17 mouse cellular contexts compared by ENCODE assay signal in the genomic region with DNA sequence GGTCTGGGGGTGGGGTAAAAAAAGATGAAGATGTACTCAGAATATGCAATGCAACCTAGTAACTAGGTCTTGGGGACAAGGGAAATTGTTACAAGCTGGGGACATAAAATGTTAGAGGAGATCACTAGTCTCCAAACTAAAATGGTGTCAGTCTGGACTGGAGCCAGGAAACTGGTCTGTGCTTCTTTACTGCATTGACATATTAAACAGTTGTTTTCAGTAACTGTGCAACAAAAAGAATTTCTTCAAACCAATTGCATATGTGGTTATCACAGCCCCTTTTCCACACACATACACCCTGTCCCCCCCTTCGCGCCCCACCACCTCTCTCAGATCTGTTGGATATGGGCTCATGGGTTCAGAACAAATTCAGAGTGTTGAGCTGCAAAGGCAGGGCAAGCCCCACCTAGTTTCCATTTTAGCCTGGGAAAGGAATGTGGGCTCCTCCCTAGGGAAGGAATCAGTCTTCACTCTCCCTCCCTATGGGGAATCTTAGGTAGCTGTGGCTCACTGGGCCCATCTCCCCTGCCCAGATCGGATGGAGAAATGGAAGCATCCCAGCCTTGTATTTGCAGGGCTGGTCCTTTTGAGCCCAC. TPM values are rescaled to one million over a fixed set of nuclear protein-coding genes. Genes with fewer than 3 reads are reported as not detected.
DNase-seq lines count a peak whose midpoint lies in the region; ATAC-seq and TF ChIP-seq lines count a peak whose summit lies in the region.
"Had no signal": no experiment of that assay in that cellular context is flagged by ENCODE, and none has a peak within 500 bp of the region (broad histone marks: within the 10 kb centered on the region; RNA-seq: fewer than 3 reads in every experiment).

No protein-coding gene starts in this region.

- no peaks in the 10 kb centered on the region for H3K36me3 ChIP-seq in embryonic facial prominence, embryonic 12.5 days
- H3K36me3 ChIP-seq in embryonic facial prominence, embryonic 10.5 days (replicated peaks), result no peaks in the 10 kb centered on the region
- no peaks in the 10 kb centered on the region for H3K36me3 ChIP-seq in kidney, adult 2 months (ENCODE audit: control insufficient read depth, insufficient read depth, low read length)
- H3K36me3 ChIP-seq in liver, embryonic 12.5 days, result no peaks in the 10 kb centered on the region
- no peaks in the 10 kb centered on the region for H3K36me3 ChIP-seq in forebrain, embryonic 15.5 days
- H3K36me3 ChIP-seq: hindbrain, embryonic 10.5 days; liver, embryonic 15.5 days; midbrain, embryonic 13.5 days had no signal

- no peak for DNase-seq in embryonic facial prominence, embryonic 10.5 days (ENCODE audit: low spot score)
- no peak for DNase-seq in kidney, adult 2 months
- no peak for DNase-seq in kidney, postnatal 14 days
- DNase-seq in lung, postnatal 25 days (ENCODE audit: low spot score), result peak; percentile 37
- no peak for DNase-seq in lung, adult 18-20 months
- DNase-seq: adrenal gland, adult 2 months; cerebellum, adult 18-20 months; thymus, postnatal 14 days had no signal

- no peak overlapping the region for H3K9ac ChIP-seq in embryonic facial prominence, embryonic 12.5 days
- no peak overlapping the region for H3K9ac ChIP-seq in liver, embryonic 12.5 days
- no peak overlapping the region for H3K9ac ChIP-seq in forebrain, embryonic 15.5 days (replicated peaks)
- H3K9ac ChIP-seq: liver, embryonic 15.5 days; midbrain, embryonic 13.5 days had no signal

- no peaks in the 10 kb centered on the region for H3K9me3 ChIP-seq in embryonic facial prominence, embryonic 12.5 days
- no peaks in the 10 kb centered on the region for H3K9me3 ChIP-seq in embryonic facial prominence, embryonic 10.5 days
- no peaks in the 10 kb centered on the region for H3K9me3 ChIP-seq in liver, embryonic 12.5 days (replicated peaks)
- no peaks in the 10 kb centered on the region for H3K9me3 ChIP-seq in forebrain, embryonic 15.5 days
- H3K9me3 ChIP-seq: hindbrain, embryonic 10.5 days; liver, embryonic 15.5 days; midbrain, embryonic 13.5 days had no signal

- ATAC-seq in embryonic facial prominence, embryonic 12.5 days (ENCODE audit: insufficient number of reproducible peaks, insufficient read depth, low FRiP score, low TSS enrichment), result 0 out of 2 replicates have a peak, but pooled peaks have one; percentile 22
- no peak for ATAC-seq in liver, embryonic 12.5 days
- no peak for ATAC-seq in forebrain, embryonic 15.5 days (replicated peaks)
- ATAC-seq: forebrain, embryonic 14.5 days; midbrain, embryonic 13.5 days had no signal

- H3K4me1 ChIP-seq in embryonic facial prominence, embryonic 12.5 days, result peaks cover 3% of the 10 kb centered on the region; the same call in 1 of the 2 replicates
- H3K4me1 ChIP-seq in embryonic facial prominence, embryonic 10.5 days, result 0 out of 2 replicates have a peak, but pooled peaks cover 2% of the 10 kb centered on the region
- peaks cover 38% of the 10 kb centered on the region for H3K4me1 ChIP-seq in kidney, adult 2 months (ENCODE audit: control insufficient read depth, insufficient read depth, low read length)
- H3K4me1 ChIP-seq in liver, embryonic 12.5 days, result peaks cover 8% of the 10 kb centered on the region; the same call in 1 of the 2 replicates
- no peaks in the 10 kb centered on the region for H3K4me1 ChIP-seq in forebrain, embryonic 15.5 days
- H3K4me1 ChIP-seq: hindbrain, embryonic 10.5 days; liver, embryonic 15.5 days; midbrain, embryonic 13.5 days had no signal

- peaks cover 4% of the 10 kb centered on the region; the same call in 1 of the 2 replicates for H3K27me3 ChIP-seq in embryonic facial prominence, embryonic 12.5 days
- H3K27me3 ChIP-seq in embryonic facial prominence, embryonic 10.5 days (replicated peaks; ENCODE audit: low read depth, poor library complexity, severe bottlenecking), result peaks cover 11% of the 10 kb centered on the region
- H3K27me3 ChIP-seq in kidney, adult 2 months (replicated peaks; ENCODE audit: control insufficient read depth, insufficient read depth, low read length), result no peaks in the 10 kb centered on the region
- H3K27me3 ChIP-seq in liver, embryonic 12.5 days (replicated peaks), result no peaks in the 10 kb centered on the region
- H3K27me3 ChIP-seq in forebrain, embryonic 15.5 days, result peaks cover 3% of the 10 kb centered on the region; the same call in 1 of the 2 replicates
- H3K27me3 ChIP-seq: CH12.LX; liver, embryonic 15.5 days; midbrain, embryonic 13.5 days had no signal

- no peak for TF ChIP-seq POLR2A in kidney, adult 2 months (IDR thresholded peaks at IDR 0.05; ENCODE audit: low read depth, low read length)

- no peak for TF ChIP-seq CTCF in kidney, adult 2 months (conservative IDR thresholded peaks at IDR 0.05; ENCODE audit: insufficient read depth, insufficient read length, low read depth, low read length)

- H3K4me3 ChIP-seq in embryonic facial prominence, embryonic 12.5 days, result no peak overlapping the region
- H3K4me3 ChIP-seq in embryonic facial prominence, embryonic 10.5 days, result no peak overlapping the region
- no peak overlapping the region for H3K4me3 ChIP-seq in kidney, adult 2 months (ENCODE audit: insufficient read depth, low read depth, low read length)
- no peak overlapping the region for H3K4me3 ChIP-seq in liver, embryonic 12.5 days
- no peak overlapping the region for H3K4me3 ChIP-seq in forebrain, embryonic 15.5 days
- H3K4me3 ChIP-seq: hindbrain, embryonic 10.5 days; liver, embryonic 15.5 days; midbrain, embryonic 13.5 days; myocyte had no signal

- 89% methylated on average over 3 of the region's 3 CpGs for whole genome bisulfite sequencing in embryonic facial prominence, embryonic 12.5 days
- WGBS in embryonic facial prominence, embryonic 10.5 days, result 89% methylated on average over 3 of the region's 3 CpGs
- 73% methylated on average over 3 of the region's 3 CpGs for WGBS in kidney, adult 2 months
- WGBS in liver, embryonic 12.5 days (ENCODE audit: insufficient replicate concordance), result 90% methylated on average over 3 of the region's 3 CpGs
- WGBS in forebrain, embryonic 15.5 days, result 94% methylated on average over 3 of the region's 3 CpGs

- no peak overlapping the region for H3K27ac ChIP-seq in embryonic facial prominence, embryonic 12.5 days
- no peak overlapping the region for H3K27ac ChIP-seq in embryonic facial prominence, embryonic 10.5 days (replicated peaks)
- peak overlapping the region; percentile 3; the same call in 1 of the 2 replicates for H3K27ac ChIP-seq in kidney, adult 2 months (ENCODE audit: insufficient read depth, low read depth, low read length)
- no peak overlapping the region for H3K27ac ChIP-seq in liver, embryonic 12.5 days
- no peak overlapping the region for H3K27ac ChIP-seq in forebrain, embryonic 15.5 days (replicated peaks)
- H3K27ac ChIP-seq: hindbrain, embryonic 10.5 days; liver, embryonic 15.5 days; midbrain, embryonic 13.5 days had no signal

- no peak overlapping the region for H3K4me2 ChIP-seq in embryonic facial prominence, embryonic 12.5 days (replicated peaks)
- no peak overlapping the region for H3K4me2 ChIP-seq in liver, embryonic 12.5 days
- H3K4me2 ChIP-seq in forebrain, embryonic 15.5 days (replicated peaks), result no peak overlapping the region
- H3K4me2 ChIP-seq: liver, embryonic 15.5 days; midbrain, embryonic 13.5 days had no signal

RNA-seq across cellular contexts. Expression of a gene that starts 43.3 kb away (rescaled TPM):
- polyA plus RNA-seq in embryonic facial prominence, embryonic 12.5 days (2016; fragmentation: Nextera tagmentation; extraction: Ambion mirVana), result 17.0 and 17.5 TPM in 2 replicates
- polyA plus RNA-seq in embryonic facial prominence, embryonic 10.5 days (2016; fragmentation: Nextera tagmentation; extraction: Ambion mirVana), result 4.4 and 4.9 TPM in 2 replicates
- polyA plus RNA-seq in kidney, adult 2 months (2012; rRNA removed), result 4,855 and 6,899 TPM in 2 replicates
- polyA plus RNA-seq in liver, embryonic 12.5 days (2016; fragmentation: Nextera tagmentation; extraction: Ambion mirVana), result 13.4 and 14.2 TPM in 2 replicates
- 55.4 and 59.7 TPM in 2 replicates for polyA plus RNA-seq in forebrain, embryonic 15.5 days (2015; fragmentation: Nextera tagmentation; extraction: Ambion mirVana)

RNA-seq across cellular contexts. Expression of a gene that starts 54.6 kb away (rescaled TPM):
- polyA plus RNA-seq in embryonic facial prominence, embryonic 12.5 days (2016; fragmentation: Nextera tagmentation; extraction: Ambion mirVana), result 76.4 and 78.9 TPM in 2 replicates
- 94.3 and 96.0 TPM in 2 replicates for polyA plus RNA-seq in embryonic facial prominence, embryonic 10.5 days (2016; fragmentation: Nextera tagmentation; extraction: Ambion mirVana)
- polyA plus RNA-seq in kidney, adult 2 months (2012; rRNA removed), result 15.7 and 32.2 TPM in 2 replicates
- 46.0 and 49.1 TPM in 2 replicates for polyA plus RNA-seq in liver, embryonic 12.5 days (2016; fragmentation: Nextera tagmentation; extraction: Ambion mirVana)
- 74.3 and 78.5 TPM in 2 replicates for polyA plus RNA-seq in forebrain, embryonic 15.5 days (2015; fragmentation: Nextera tagmentation; extraction: Ambion mirVana)

RNA-seq across cellular contexts. Expression of a gene that starts 54.7 kb away (rescaled TPM):
- 32.7 and 33.8 TPM in 2 replicates for polyA plus RNA-seq in embryonic facial prominence, embryonic 12.5 days (2016; fragmentation: Nextera tagmentation; extraction: Ambion mirVana)
- polyA plus RNA-seq in embryonic facial prominence, embryonic 10.5 days (2016; fragmentation: Nextera tagmentation; extraction: Ambion mirVana), result 36.5 and 37.5 TPM in 2 replicates
- polyA plus RNA-seq in kidney, adult 2 months (2012; rRNA removed), result 15.1 and 17.7 TPM in 2 replicates
- 40.7 and 44.9 TPM in 2 replicates for polyA plus RNA-seq in liver, embryonic 12.5 days (2016; fragmentation: Nextera tagmentation; extraction: Ambion mirVana)
- 42.6 and 42.7 TPM in 2 replicates for polyA plus RNA-seq in forebrain, embryonic 15.5 days (2015; fragmentation: Nextera tagmentation; extraction: Ambion mirVana)

Comparison
In these comparisons a context has a peak if more than half of its experiments do, and no peak if none do; other contexts are left out.
1. RNA of a gene that starts 43.3 kb away (polyA plus RNA-seq): 4,855 to 6,899 TPM in kidney, adult 2 months; 55.4 to 59.7 TPM in forebrain, embryonic 15.5 days, 17.0 to 17.5 TPM in embryonic facial prominence, embryonic 12.5 days, 13.4 to 14.2 TPM in liver, embryonic 12.5 days and 4.4 to 4.9 TPM in embryonic facial prominence, embryonic 10.5 days; every median in the first group is over 10 times any median in the second.